Mouse (Mus musculus): Measurements from ENCODE around the gene Bcap29. TPM values are rescaled to one million over a fixed set of nuclear protein-coding genes. Genes with fewer than 3 reads are reported as not detected.
A peak's percentile ranks its signal among the peaks of the same experiment; 100 is the strongest.
"Not testable (repeated sequence)": the region's sequence is repeated elsewhere in the genome, so short reads cannot be mapped to it uniquely, and the experiment has no call there.

The Bcap29 gene
- 10 to 100 TPM; 34.8 to 37.2 TPM for total RNA-seq (2021)

- intact Hi-C loops (cut with DNase I) = loop anchor here (1.0 to 5.0 kb wide), 3 partner anchors 20 to 293 kb away; partner anchors contain the start of genes Cbll1, Cog5 and Dus4l
- peak; percentile 56 to 75 for DNase-seq (ENCODE audit: low spot score in 2 of 2)
Observed at GRCm38 (mm10) chr12:31634343-31635239, at the start of gene Bcap29. Bcap29 (minus strand) TSS chr12:31634658.

DNA sequence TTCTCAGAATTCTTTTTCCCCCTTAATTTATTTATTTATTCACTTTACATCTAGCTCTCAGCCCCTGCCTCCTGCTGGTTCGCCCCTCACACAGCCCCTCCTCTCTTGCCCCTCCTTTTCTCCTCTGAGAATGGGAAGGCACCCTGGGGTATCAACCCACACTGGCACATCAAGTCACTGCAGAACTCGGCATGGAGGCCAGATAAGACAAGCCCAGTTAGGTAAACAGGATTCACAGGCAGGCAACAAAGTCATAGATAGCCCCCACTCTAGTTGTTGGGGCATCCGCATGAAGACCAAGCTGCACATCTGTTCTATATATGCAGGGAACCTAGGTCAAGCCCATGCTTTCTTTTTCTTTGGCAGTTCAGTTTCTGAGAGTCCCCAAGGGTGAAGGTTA is 32.7 kb upstream of the Bcap29 start:
- intact Hi-C loops (cut with DNase I) = no loop called here

GRCm38 (mm10) chr12:31665999-31666398 is 31.5 kb upstream of the Bcap29 start:
- DNase-seq (ENCODE audit: low spot score in 2 of 2) = no peak
- intact Hi-C loops (cut with DNase I) = no loop called here

More for the DNA sequence above, 32.7 kb upstream of the Bcap29 start:
- no peak for DNase-seq (ENCODE audit: low spot score in 2 of 2)

- intact Hi-C loops (cut with DNase I) = no loop called here
Observed at GRCm38 (mm10) chr12:31656841-31657240, 22.4 kb upstream of the Bcap29 start.

DNA sequence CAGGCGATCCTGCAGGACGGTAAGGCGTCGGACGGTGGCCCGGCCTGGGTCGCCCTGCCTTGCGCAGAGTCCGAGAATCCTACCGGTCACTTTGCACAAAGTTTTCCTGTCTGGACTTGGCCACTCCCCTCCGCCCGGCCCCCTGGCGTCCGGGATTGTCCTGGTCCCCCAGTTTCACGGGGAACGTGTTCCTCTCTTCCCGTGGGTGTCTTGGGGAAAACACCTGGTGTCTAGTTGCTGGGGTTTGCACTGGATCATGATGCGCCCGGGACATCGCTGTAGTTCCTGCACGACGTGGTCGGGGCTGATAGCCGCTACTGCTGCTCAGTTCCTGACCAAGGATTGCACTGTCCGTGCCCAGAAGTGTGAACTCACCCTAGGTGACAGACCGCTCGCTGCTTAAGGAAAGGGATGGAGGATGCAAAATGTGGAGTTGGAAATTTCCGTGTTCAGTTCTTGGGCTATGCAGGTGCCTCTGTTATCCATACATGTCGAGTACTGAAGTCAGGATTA is 20.6 kb upstream of the Bcap29 start:
- intact Hi-C loops (cut with DNase I) = loop anchor here (2.0 to 5.0 kb wide), 3 partner anchors 20 to 272 kb away; partner anchors contain the start of gene Bcap29
- DNase-seq (ENCODE audit: low spot score in 2 of 2) = no peak

More at GRCm38 (mm10) chr12:31656841-31657240, 22.4 kb upstream of the Bcap29 start:
- DNase-seq (ENCODE audit: low spot score in 2 of 2) = no peak

DNA sequence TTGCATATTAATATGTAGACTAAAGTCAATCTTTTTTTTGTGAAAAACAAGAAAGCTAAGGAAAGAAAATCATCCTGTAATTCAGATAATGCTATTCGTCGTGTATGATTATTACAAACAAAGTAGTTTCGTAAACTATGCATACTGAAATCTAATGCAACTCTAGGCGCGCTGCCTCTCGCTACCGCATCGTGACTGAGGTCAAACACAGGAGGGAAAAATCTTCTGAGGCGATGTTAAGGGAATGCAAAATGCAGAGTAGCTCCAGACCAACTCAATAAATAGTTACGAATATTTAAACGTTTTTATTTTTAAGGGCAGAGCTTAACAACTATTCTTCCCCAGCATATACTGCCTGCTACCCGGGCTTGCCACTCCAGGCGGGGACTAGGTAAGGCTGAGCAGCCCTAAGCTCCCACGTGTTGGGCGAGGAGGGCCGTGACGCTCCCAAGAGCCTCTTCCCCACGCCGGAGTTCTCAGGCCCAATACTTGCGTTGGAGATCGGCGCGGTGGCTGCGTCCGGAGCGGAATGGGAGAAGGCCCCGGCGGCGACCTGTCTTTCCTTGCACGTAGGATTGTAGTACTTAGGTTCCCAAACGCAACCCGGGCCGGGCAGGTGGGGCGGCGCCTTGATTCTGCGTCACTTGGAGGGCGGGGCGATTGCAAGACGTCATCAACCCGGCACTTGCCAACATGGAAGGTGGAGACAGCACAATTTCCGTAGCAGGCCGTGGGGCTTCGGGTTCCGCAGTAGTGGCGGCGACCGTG is 19.9 kb upstream of the Bcap29 start, which contains the start of the genes Dus4l and Cog5:
TSS of gene Dus4l (minus strand) at position 630 of the 768 bp plus-strand sequence.
TSS of gene Cog5 (plus strand) at position 673 of the 768 bp plus-strand sequence.
- peak; percentile 98 for DNase-seq (ENCODE audit: low spot score in 2 of 2)
- intact Hi-C loops (cut with DNase I) = loop anchor here (2.0 to 5.0 kb wide), 3 partner anchors 20 to 273 kb away; partner anchors contain the start of gene Bcap29

GRCm38 (mm10) chr12:31653611-31654010 is 19.2 kb upstream of the Bcap29 start:
- DNase-seq (ENCODE audit: low spot score in 2 of 2) = no peak
- intact Hi-C loops (cut with DNase I) = loop anchor here (2.0 to 5.0 kb wide), 3 partner anchors 19 to 274 kb away; partner anchors contain the start of gene Bcap29

DNA sequence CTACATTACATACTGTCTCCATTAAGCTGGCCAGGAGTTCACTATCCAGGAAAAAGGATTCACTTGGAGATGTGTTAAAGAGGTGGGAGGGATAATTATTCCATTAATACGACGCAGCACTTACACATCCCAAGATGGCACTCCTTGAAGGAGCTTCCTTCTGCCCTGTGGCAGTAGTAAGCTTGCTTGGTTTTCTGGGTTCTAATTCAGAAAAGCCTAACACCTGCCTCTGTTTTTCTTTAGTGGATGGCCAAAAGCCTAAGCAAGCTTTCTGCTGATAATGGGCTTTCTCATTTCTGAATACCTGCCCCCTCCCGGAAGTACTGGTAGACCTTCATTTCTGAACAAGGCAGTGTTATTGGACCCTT is 766 bp upstream of the Bcap29 start:
- DNase-seq (ENCODE audit: low spot score in 2 of 2) = no peak
- intact Hi-C loops (cut with DNase I) = loop anchor here (2.0 kb wide), 1 partner anchor 20 kb away; the partner anchor contains the start of genes Cog5 and Dus4l

- intact Hi-C loops (cut with DNase I) = loop anchor here (1.0 to 5.0 kb wide), 3 partner anchors 21 to 293 kb away; partner anchors contain the start of genes Cbll1, Cog5 and Dus4l
- DNase-seq (ENCODE audit: low spot score in 2 of 2) = peak in 1 of 2 experiments; percentile 28
Observed at GRCm38 (mm10) chr12:31633970-31634342, 502 bp downstream of the Bcap29 start.

GRCm38 (mm10) chr12:31628396-31628795 is 6.1 kb downstream of the Bcap29 start:
- DNase-seq (ENCODE audit: low spot score in 2 of 2); intact Hi-C loops (cut with DNase I): not testable (repeated sequence)

- no peak for DNase-seq (ENCODE audit: low spot score in 2 of 2)
- intact Hi-C loops (cut with DNase I) = no loop called here
Observed at GRCm38 (mm10) chr12:31625016-31625415, 9.4 kb downstream of the Bcap29 start.

DNA sequence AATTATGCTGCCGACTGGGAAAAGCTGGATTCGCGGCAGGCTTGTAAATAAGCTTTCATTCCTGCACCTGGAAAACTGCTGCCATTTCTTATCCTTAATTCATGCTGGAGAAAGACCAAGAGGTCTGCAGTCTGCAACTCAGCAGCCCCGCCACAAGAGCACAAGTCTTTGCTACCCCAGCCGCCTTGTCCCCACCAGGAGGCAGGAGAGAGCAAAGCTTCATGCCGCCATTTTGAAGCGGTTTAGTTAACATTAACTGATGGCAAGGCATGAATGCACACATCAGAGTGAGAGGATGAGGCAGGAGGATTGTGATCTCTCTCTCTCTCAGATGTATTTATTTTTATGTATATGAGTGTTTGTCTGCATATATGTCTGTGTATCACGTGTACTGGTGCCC is 14.4 kb downstream of the Bcap29 start:
- no peak for DNase-seq (ENCODE audit: low spot score in 2 of 2)
- intact Hi-C loops (cut with DNase I) = no loop called here

DNA sequence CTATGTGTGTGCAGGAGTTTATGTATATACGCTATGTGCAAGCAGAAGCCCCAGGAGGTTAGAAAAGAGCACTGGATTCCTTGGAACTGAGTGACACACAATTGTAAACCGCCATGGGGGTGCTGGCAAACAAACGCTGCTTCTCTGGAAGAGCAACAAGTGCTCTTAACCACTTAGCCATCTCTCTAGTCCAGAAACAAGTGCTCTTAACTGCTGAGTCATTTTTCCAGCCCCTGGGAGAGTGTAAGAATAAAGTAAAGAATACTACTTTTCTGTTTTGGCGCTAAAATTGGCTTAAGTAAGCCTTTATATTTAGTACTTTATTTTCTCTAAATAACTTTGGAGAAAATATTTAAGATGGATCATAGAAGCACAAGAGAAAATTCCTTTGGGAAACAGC is 21.1 kb downstream of the Bcap29 start:
- intact Hi-C loops (cut with DNase I) = no loop called here

DNA sequence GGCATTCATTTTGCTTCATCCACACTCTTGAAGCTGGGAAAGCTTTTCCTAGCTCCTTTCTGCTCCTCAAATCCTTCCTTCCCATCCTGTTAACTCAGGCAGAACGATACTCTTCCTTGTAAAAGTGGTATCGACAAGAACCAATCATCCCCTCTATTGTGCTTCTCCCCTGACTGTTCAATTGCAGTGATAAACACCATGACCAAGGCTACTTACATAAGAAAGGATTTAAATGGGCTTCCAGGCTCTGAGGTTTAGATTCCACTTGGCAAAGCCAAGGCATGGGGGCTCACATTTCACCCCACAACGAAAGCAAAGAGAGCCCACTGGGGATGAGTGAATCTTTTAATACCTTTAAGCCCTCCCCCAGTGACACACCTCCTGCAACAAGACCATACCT is 26.3 kb downstream of the Bcap29 start:
- DNase-seq (ENCODE audit: low spot score in 2 of 2) = no peak
- intact Hi-C loops (cut with DNase I) = no loop called here

More for the DNA sequence above, 21.1 kb downstream of the Bcap29 start:
- DNase-seq (ENCODE audit: low spot score in 2 of 2) = no peak

DNA sequence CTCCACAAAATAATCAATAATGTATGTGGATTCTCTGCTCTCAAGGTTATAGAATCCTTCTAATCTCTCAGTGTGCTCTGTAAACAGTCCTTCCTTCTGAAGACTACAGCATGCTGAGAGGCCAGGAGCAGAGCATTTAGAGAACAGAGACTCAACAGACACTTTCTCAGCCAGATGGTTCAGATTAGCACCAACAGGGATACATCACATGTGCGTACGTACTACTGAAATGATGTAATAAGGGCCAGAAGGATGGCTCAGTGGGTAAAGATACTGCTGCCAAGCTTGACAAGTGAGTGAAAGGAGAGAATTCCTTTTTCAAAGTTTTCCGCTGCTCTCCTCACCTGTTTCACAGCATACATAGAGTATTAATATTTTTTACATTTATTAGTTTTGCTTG is 29.6 kb downstream of the Bcap29 start:
- intact Hi-C loops (cut with DNase I) = no loop called here
- no peak for DNase-seq (ENCODE audit: low spot score in 2 of 2)

GRCm38 (mm10) chr12:31603586-31603985 is 30.9 kb downstream of the Bcap29 start:
- no peak for DNase-seq (ENCODE audit: low spot score in 2 of 2)
- intact Hi-C loops (cut with DNase I) = no loop called here

GRCm38 (mm10) chr12:31594296-31594695 is 40.2 kb downstream of the Bcap29 start:
- intact Hi-C loops (cut with DNase I) = no loop called here
- no peak for DNase-seq (ENCODE audit: low spot score in 2 of 2)

DNA sequence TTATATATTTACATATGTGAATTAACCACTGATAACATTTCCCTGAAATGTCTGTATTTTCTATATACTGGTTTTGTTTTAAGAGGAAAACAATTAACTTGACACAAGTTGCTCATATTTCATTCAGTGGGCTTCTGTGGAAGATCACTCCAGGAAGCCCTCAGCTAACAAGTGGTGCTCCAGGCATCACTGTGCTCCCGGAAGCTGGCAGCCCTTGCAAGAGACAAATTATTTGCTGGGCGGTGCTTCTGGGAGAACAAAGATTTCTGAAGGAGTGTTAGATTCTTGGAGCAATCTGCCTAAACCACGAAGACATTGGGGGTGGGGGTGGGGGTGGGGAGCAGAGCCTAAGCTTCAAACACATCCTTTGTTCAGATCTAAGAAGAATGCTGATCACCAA is 42.4 kb downstream of the Bcap29 start:
- DNase-seq (ENCODE audit: low spot score in 2 of 2) = no peak
- intact Hi-C loops (cut with DNase I) = no loop called here

GRCm38 (mm10) chr12:31583726-31584125 is 50.7 kb downstream of the Bcap29 start:
- intact Hi-C loops (cut with DNase I) = loop anchor here (5.0 kb wide), 1 partner anchor 41 kb away; no protein-coding TSS in a partner anchor
- no peak for DNase-seq (ENCODE audit: low spot score in 2 of 2)

DNA sequence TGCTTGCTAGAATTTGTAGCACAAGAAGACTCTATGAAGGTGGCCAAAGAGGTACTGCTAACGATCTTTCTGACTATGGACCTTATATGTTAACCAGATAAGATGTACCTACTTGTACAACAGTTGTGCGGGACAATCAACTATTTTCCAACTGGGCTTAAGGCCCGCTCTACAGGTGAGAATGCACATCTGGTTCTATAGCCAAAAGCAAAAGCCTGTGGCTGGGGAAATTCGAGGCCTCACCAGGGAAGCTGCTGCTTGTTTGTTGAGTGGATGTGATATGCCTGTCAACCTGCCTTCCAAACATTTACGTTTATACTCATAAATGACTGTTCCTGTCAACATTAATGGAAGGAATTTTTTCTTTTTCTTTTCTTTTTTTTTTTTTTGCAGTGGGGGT is 52.4 kb downstream of the Bcap29 start:
- DNase-seq (ENCODE audit: low spot score in 2 of 2) = no peak
- intact Hi-C loops (cut with DNase I) = loop anchor here (5.0 kb wide), 1 partner anchor 40 kb away; no protein-coding TSS in a partner anchor

Measured in left cerebral cortex, postnatal 25 days (tissue).